Mouse (Mus musculus) C2C12 (cell line): Measurements from ENCODE around the gene Prpsap2.

Experiments
- CEBPB ChIP-seq: IDR thresholded peaks from one replicate; pipeline ENCODE4 v1.6.1; 2011; ENCODE audit warnings: low read depth, mild to moderate bottlenecking, control low read depth, moderate library complexity
- CTCF ChIP-seq: IDR thresholded peaks from one replicate; pipeline ENCODE4 v1.5.1; 2011; ENCODE audit not compliant: control insufficient read depth, insufficient read depth, insufficient read length
- FOSL1 ChIP-seq: IDR thresholded peaks from one replicate; pipeline ENCODE4 v1.8.0; 2011; ENCODE audit warnings: mild to moderate bottlenecking, low read length; ENCODE audit not compliant: poor library complexity, insufficient read depth, severe bottlenecking
- MAX ChIP-seq: IDR thresholded peaks from one replicate; pipeline ENCODE4 v1.6.1; 2011; ENCODE audit warnings: mild to moderate bottlenecking, control low read depth
- MYOD1 ChIP-seq: IDR thresholded peaks from one replicate; pipeline ENCODE4 v1.6.1; 2011; ENCODE audit warnings: low read depth; ENCODE audit not compliant: control insufficient read depth, insufficient read length
- MYOG ChIP-seq: IDR thresholded peaks from one replicate; pipeline ENCODE4 v1.6.1; 2011; ENCODE audit not compliant: control insufficient read depth, insufficient read length; ENCODE audit errors: extremely low read depth
- USF1 ChIP-seq: IDR thresholded peaks from one replicate; pipeline ENCODE4 v1.6.1; 2011; ENCODE audit warnings: low read depth, mild to moderate bottlenecking, control low read depth, moderate library complexity

- no peak for TF ChIP-seq CTCF
- TF ChIP-seq USF1, result no peak
- TF ChIP-seq CEBPB, result no peak
- TF ChIP-seq MAX, result no peak
- TF ChIP-seq MYOD1, result no peak
- TF ChIP-seq MYOG, result no peak
- TF ChIP-seq FOSL1, result no peak
Observed at GRCm38 (mm10) chr11:61719826-61720225, 42.1 kb downstream of the Prpsap2 start.
